Mouse (Mus musculus): ENCODE data around the gene Abtb1. TPM values are rescaled to one million over a fixed set of nuclear protein-coding genes. Genes with fewer than 3 reads are reported as not detected.

Gene Abtb1
- polyA plus RNA-seq, 1 experiment from 2014 or later: 25.3 TPM

DNA sequence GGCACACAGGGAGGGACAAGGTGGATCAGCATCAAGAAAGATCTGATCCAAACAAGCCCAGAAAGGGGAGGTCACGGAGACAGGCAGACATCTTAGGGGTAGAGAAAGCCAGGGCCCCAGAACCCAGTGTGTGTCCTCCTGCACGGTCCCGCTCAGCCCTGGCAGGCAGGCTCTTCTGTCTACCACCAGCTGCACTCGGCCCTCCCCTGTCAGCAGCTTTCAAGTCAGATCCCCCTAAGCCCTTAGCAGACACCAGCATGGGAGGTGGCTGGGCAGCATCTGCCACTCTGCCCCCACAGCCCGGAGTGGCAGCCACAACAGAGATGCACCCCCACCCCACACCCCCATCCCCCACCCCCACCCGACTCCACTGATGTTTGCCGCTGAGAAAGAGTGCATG lies 31.0 kb upstream of the Abtb1 start:
- no peak for DNase-seq (ENCODE audit: low spot score)
- Histone ChIP-seq H3K4me3 (no peak overlapping the region), H3K36me3 (no peaks in the 10 kb centered on the region), H3K27me3 (ENCODE audit: low read depth, poor library complexity, severe bottlenecking) (peaks cover 40% of the 10 kb centered on the region), H3K27ac (no peak overlapping the region), H3K9me3 (replicated peaks) (no peaks in the 10 kb centered on the region), H3K4me1 (peaks cover 25% of the 10 kb centered on the region)
- WGBS: 37% methylated on average over 7 of the region's 7 CpGs

DNA sequence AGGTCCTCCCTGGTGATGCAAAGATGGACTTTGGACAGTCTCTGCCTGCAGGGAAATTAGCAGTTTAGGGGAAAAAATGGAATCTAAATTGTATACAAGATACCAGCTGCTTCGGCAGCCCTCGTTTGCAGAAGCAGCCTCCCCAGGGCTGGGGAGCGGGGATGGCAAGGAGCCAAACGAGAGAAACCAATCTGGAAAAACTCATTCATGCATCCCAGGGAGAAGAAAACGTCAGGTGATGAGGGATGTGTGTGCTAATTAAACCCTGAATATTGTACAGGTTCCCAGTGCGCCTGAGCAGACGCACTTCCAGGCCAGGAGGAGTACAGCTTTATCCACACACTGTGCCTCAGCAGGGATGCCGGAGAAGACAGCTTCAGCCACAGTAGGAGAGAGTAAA lies 29.8 kb upstream of the Abtb1 start:
- Histone ChIP-seq H3K4me3 (no peak overlapping the region), H3K4me1 (peaks cover 25% of the 10 kb centered on the region), H3K36me3 (no peaks in the 10 kb centered on the region), H3K27me3 (ENCODE audit: low read depth, poor library complexity, severe bottlenecking) (peaks cover 40% of the 10 kb centered on the region), H3K9me3 (replicated peaks) (no peaks in the 10 kb centered on the region), H3K27ac (no peak overlapping the region)
- WGBS: 63% methylated on average over 8 of the region's 8 CpGs
- no peak for DNase-seq (ENCODE audit: low spot score)

GRCm38 (mm10) chr6:88870594-88870993 lies 28.8 kb upstream of the Abtb1 start:
- no peak for DNase-seq (ENCODE audit: low spot score)
- 79% methylated on average over 4 of the region's 4 CpGs for WGBS
- Histone ChIP-seq H3K27ac (no peak overlapping the region), H3K4me1 (peaks cover 25% of the 10 kb centered on the region), H3K36me3 (no peaks in the 10 kb centered on the region), H3K27me3 (ENCODE audit: low read depth, poor library complexity, severe bottlenecking) (peaks cover 34% of the 10 kb centered on the region), H3K4me3 (no peak overlapping the region), H3K9me3 (replicated peaks) (no peaks in the 10 kb centered on the region)

- H3K4me3 ChIP-seq: no peak overlapping the region
- H3K36me3 ChIP-seq: peaks cover 7% of the 10 kb centered on the region; the same call in 1 of the 2 replicates
- peaks cover 17% of the 10 kb centered on the region for H3K4me1 ChIP-seq
- WGBS: 91% methylated on average over 7 of the region's 7 CpGs
- peaks cover 24% of the 10 kb centered on the region for H3K27me3 ChIP-seq (ENCODE audit: low read depth, poor library complexity, severe bottlenecking)
- no peaks in the 10 kb centered on the region for H3K9me3 ChIP-seq (replicated peaks)
- no peak for DNase-seq (ENCODE audit: low spot score)
- no peak overlapping the region for H3K27ac ChIP-seq
Measured at GRCm38 (mm10) chr6:88869459-88869858, 27.7 kb upstream of the Abtb1 start.

DNA sequence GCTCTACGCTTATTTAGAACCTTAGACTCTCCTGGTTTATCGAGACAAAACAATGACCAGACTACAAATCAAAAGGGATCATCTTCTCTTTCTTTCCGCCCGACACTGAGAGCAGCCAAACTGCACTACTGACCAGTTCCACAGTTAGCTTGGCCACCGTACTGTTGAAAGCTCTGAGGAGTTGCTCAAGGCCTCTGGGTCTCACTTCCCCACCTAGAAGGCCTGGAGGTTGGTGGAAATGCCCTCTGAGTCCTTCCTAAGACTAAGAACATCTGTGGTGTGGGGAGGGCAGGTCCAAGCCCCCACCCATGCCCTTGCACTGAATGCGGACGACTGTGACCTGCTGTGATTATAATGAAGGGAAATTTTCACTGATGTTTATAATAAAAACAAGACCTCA lies 23.9 kb upstream of the Abtb1 start:
- Histone ChIP-seq H3K27me3 (ENCODE audit: low read depth, poor library complexity, severe bottlenecking) (no peaks in the 10 kb centered on the region), H3K9me3 (replicated peaks) (no peaks in the 10 kb centered on the region), H3K4me3 (no peak overlapping the region), H3K4me1 (no peaks in the 10 kb centered on the region), H3K27ac (no peak overlapping the region), H3K36me3 (peaks cover 34% of the 10 kb centered on the region)
- 83% methylated on average over 7 of the region's 7 CpGs for WGBS
- no peak for DNase-seq (ENCODE audit: low spot score)

GRCm38 (mm10) chr6:88860914-88861313 lies 19.1 kb upstream of the Abtb1 start:
- 20% methylated on average over 2 of the region's 2 CpGs for WGBS
- Histone ChIP-seq H3K4me3 (no peak overlapping the region), H3K9me3 (replicated peaks) (no peaks in the 10 kb centered on the region), H3K27ac (no peak overlapping the region), H3K36me3 (peaks cover 34% of the 10 kb centered on the region), H3K27me3 (ENCODE audit: low read depth, poor library complexity, severe bottlenecking) (no peaks in the 10 kb centered on the region), H3K4me1 (no peaks in the 10 kb centered on the region)
- no peak for DNase-seq (ENCODE audit: low spot score)

- H3K27me3 ChIP-seq (ENCODE audit: low read depth, poor library complexity, severe bottlenecking): no peaks in the 10 kb centered on the region
- H3K27ac ChIP-seq: no peak overlapping the region
- H3K4me3 ChIP-seq: no peak overlapping the region
- WGBS: 68% methylated on average over 7 of the region's 7 CpGs
- H3K36me3 ChIP-seq: peaks cover 22% of the 10 kb centered on the region
- DNase-seq (ENCODE audit: low spot score): no peak
- H3K9me3 ChIP-seq (replicated peaks): no peaks in the 10 kb centered on the region
- H3K4me1 ChIP-seq: no peaks in the 10 kb centered on the region
Measured at GRCm38 (mm10) chr6:88858341-88858740, 16.6 kb upstream of the Abtb1 start.

DNA sequence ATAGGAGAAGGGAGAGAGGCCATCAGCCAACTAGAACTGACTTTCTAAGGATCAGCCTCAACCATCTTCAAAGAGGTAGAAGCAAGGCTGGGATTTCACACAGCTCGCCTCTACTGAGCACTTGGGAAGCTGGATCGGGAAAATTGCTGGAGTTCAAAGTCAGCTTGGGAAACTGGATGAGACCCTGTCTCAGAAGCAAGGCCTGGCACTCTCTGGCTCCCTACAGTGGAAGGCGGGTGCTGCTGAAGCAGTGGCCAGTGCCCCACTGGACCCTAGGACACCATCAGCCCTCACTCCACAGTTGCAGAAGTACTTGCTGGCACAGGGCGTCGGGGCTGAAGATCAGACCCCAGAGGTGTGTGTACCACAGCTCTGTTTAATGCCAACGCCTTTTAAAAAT lies 16.0 kb upstream of the Abtb1 start:
- H3K27ac ChIP-seq: no peak overlapping the region
- 85% methylated on average over 6 of the region's 6 CpGs for WGBS
- no peaks in the 10 kb centered on the region for H3K27me3 ChIP-seq (ENCODE audit: low read depth, poor library complexity, severe bottlenecking)
- H3K4me1 ChIP-seq: no peaks in the 10 kb centered on the region
- H3K9me3 ChIP-seq (replicated peaks): no peaks in the 10 kb centered on the region
- DNase-seq (ENCODE audit: low spot score): no peak
- H3K36me3 ChIP-seq: peaks cover 17% of the 10 kb centered on the region
- no peak overlapping the region for H3K4me3 ChIP-seq

- Histone ChIP-seq H3K36me3 (peaks cover 14% of the 10 kb centered on the region), H3K4me1 (no peaks in the 10 kb centered on the region), H3K4me3 (no peak overlapping the region), H3K27ac (no peak overlapping the region), H3K9me3 (replicated peaks) (no peaks in the 10 kb centered on the region), H3K27me3 (ENCODE audit: low read depth, poor library complexity, severe bottlenecking) (no peaks in the 10 kb centered on the region)
- 45% methylated on average over 9 of the region's 9 CpGs for WGBS
- DNase-seq (ENCODE audit: low spot score): no peak
Measured at GRCm38 (mm10) chr6:88857249-88857648, 15.5 kb upstream of the Abtb1 start.

DNA sequence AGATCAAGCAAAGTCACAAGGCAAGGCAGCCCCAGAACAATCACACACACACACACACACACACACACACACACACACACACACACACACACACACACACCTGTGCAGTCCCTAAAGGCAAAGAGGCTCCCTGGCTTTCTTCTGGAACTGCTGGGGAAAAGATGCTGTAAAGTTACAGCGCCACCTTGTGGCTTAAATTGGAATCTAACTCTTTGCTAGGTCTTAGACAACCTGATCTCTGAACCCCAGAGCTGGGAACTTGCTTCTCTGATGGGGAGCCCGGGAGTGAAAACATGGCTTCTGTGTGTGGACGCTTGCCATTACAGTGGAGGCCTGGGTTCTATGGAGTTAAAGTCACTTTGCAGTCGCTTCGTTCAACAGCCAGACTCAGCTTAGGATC lies 13.9 kb upstream of the Abtb1 start:
- H3K4me1 ChIP-seq: no peaks in the 10 kb centered on the region
- 26% methylated on average over 5 of the region's 5 CpGs for WGBS
- no peak overlapping the region for H3K27ac ChIP-seq

GRCm38 (mm10) chr6:88854509-88854908 lies 12.7 kb upstream of the Abtb1 start:
- no peaks in the 10 kb centered on the region for H3K4me1 ChIP-seq
- H3K9me3 ChIP-seq (replicated peaks): no peaks in the 10 kb centered on the region
- 74% methylated on average over 5 of the region's 5 CpGs for WGBS
- DNase-seq (ENCODE audit: low spot score): no peak
- H3K4me3 ChIP-seq: no peak overlapping the region
- no peaks in the 10 kb centered on the region; the same call in 1 of the 2 replicates for H3K36me3 ChIP-seq
- H3K27me3 ChIP-seq (ENCODE audit: low read depth, poor library complexity, severe bottlenecking): no peaks in the 10 kb centered on the region
- no peak overlapping the region for H3K27ac ChIP-seq

More for the DNA sequence above, 13.9 kb upstream of the Abtb1 start:
- peak; percentile 66 for DNase-seq (ENCODE audit: low spot score)
- Histone ChIP-seq H3K27me3 (ENCODE audit: low read depth, poor library complexity, severe bottlenecking) (no peaks in the 10 kb centered on the region), H3K36me3 (no peaks in the 10 kb centered on the region; the same call in 1 of the 2 replicates), H3K9me3 (replicated peaks) (no peaks in the 10 kb centered on the region), H3K4me3 (no peak overlapping the region)

DNA sequence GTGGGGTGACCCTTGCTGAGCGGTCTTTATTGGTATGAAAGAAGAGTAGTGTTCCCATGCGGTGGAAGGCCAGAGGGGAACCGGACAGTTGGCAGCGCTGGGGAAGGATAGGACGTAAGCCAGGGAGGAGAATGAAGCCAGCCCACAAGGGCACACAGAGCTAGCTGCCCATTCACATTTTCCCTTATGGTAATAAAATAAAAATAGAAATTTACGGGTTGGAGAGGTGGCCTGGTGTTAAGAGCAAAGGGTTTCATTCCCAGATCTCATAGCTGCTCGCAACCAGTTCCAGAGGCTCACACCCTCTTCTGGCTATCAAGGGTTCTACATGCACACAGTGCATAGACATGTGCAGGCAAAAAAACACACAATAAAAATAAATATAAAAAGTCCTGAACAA lies 8.2 kb upstream of the Abtb1 start:
- H3K27me3 ChIP-seq (ENCODE audit: low read depth, poor library complexity, severe bottlenecking): no peaks in the 10 kb centered on the region
- peaks cover 10% of the 10 kb centered on the region; the same call in 1 of the 2 replicates for H3K36me3 ChIP-seq
- H3K4me1 ChIP-seq: no peaks in the 10 kb centered on the region
- no peak for DNase-seq (ENCODE audit: low spot score)
- no peaks in the 10 kb centered on the region for H3K9me3 ChIP-seq (replicated peaks)
- H3K27ac ChIP-seq: no peak overlapping the region
- 90% methylated on average over 7 of the region's 7 CpGs for WGBS
- H3K4me3 ChIP-seq: no peak overlapping the region

GRCm38 (mm10) chr6:88849270-88849669 lies 7.5 kb upstream of the Abtb1 start:
- H3K27ac ChIP-seq: no peak overlapping the region
- peaks cover 10% of the 10 kb centered on the region; the same call in 1 of the 2 replicates for H3K36me3 ChIP-seq
- H3K27me3 ChIP-seq (ENCODE audit: low read depth, poor library complexity, severe bottlenecking): no peaks in the 10 kb centered on the region
- H3K4me1 ChIP-seq: no peaks in the 10 kb centered on the region
- H3K4me3 ChIP-seq: no peak overlapping the region
- no peaks in the 10 kb centered on the region for H3K9me3 ChIP-seq (replicated peaks)
- peak; percentile 58 for DNase-seq (ENCODE audit: low spot score)
- 54% methylated on average over 4 of the region's 4 CpGs for WGBS

DNA sequence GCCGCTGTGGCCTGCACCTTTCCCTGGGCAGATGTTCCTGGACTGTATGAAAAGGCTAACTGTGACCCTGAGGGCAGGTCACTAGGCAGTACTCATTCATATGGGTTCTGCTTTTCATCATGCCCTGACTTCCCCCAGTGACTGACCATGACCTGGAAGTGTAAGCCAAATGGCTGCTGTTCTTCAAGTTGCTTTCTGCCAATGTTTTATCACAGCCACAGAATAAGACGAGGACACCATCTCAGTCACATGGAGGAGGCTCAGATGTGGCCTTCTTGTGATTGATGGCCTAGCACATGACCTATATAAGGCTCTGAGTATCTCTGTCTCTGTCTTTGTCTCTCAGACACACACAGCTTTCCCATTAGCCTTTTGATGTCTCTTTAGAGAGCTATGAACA lies 5.8 kb upstream of the Abtb1 start:
- no peak overlapping the region for H3K4me3 ChIP-seq
- H3K9me3 ChIP-seq (replicated peaks): no peaks in the 10 kb centered on the region
- H3K27ac ChIP-seq: no peak overlapping the region
- no peaks in the 10 kb centered on the region for H3K27me3 ChIP-seq (ENCODE audit: low read depth, poor library complexity, severe bottlenecking)
- no peak for DNase-seq (ENCODE audit: low spot score)
- H3K4me1 ChIP-seq: peaks cover 11% of the 10 kb centered on the region
- peaks cover 10% of the 10 kb centered on the region; the same call in 1 of the 2 replicates for H3K36me3 ChIP-seq
- 37% methylated on average over 2 of the region's 2 CpGs for WGBS

All from limb, embryonic 10.5 days (tissue).